Mouse (Mus musculus) thymus, adult 2 months (tissue): Measurements from ENCODE around the gene Pi4ka. TPM values are rescaled to one million over a fixed set of nuclear protein-coding genes. Genes with fewer than 3 reads are reported as not detected.

Experiments
- DNase-seq: peaks from one replicate; pipeline ENCODE4 v3.0.0; 2021
- H3K27ac ChIP-seq: fragments of 200-500 bp; 2 replicates; pipeline ENCODE4 v1.5.1; 2012; ENCODE audit warnings: low read length, control low read depth; ENCODE audit not compliant: control insufficient read depth, insufficient read depth
- H3K27me3 ChIP-seq: fragments of 200-500 bp; 2 replicates; pipeline ENCODE4 v1.6.1; 2012; ENCODE audit warnings: mild to moderate bottlenecking, low read length, moderate library complexity, mixed read lengths; ENCODE audit not compliant: control insufficient read depth, insufficient read depth
- H3K36me3 ChIP-seq: fragments of 200-500 bp; 2 replicates; pipeline ENCODE4 v1.6.1; 2012; ENCODE audit warnings: mild to moderate bottlenecking, low read length, moderate library complexity; ENCODE audit not compliant: control insufficient read depth, insufficient read depth
- H3K4me1 ChIP-seq: fragments of 200-500 bp; replicated peaks from 2 replicates; pipeline ENCODE4 v1.6.1; 2012; ENCODE audit warnings: low read length; ENCODE audit not compliant: control insufficient read depth, insufficient read depth
- H3K4me3 ChIP-seq: fragments of 200-500 bp; 2 replicates; pipeline ENCODE4 v1.5.1; 2012; ENCODE audit warnings: mild to moderate bottlenecking, low read length, control low read depth, moderate library complexity; ENCODE audit not compliant: control insufficient read depth, insufficient read depth
- CTCF ChIP-seq: fragments of 200-500 bp; IDR thresholded peaks from 2 replicates; pipeline ENCODE4 v1.5.1; 2012; ENCODE audit warnings: mild to moderate bottlenecking, control low read depth, low read length, moderate library complexity, borderline replicate concordance; ENCODE audit not compliant: control insufficient read depth, poor library complexity, insufficient read depth; ENCODE audit errors: extremely low read depth
- POLR2A ChIP-seq: fragments of 200-500 bp; IDR thresholded peaks from 2 replicates; pipeline ENCODE4 v1.6.1; 2012; ENCODE audit warnings: mild to moderate bottlenecking, low read length, control low read depth, moderate library complexity; ENCODE audit not compliant: control insufficient read depth, poor library complexity, insufficient read depth; ENCODE audit errors: extremely low read depth
- WGBS: fragments of 180-500 bp; shearing (Covaris S2); methylation state at CpG from one replicate; pipeline ENCODE4 v1.1.7; 2018; 5-methylcytosine and 5-hydroxymethylcytosine counted together
- polyA plus RNA-seq: library from polyadenylated mRNA; depleted of rRNA; stranded (reverse); fragments of >200 nt; gene quantifications from 2 replicates; pipeline ENCODE4 v1.2.3, GENCODE M21; 2012

Gene Pi4ka
- polyA plus RNA-seq, 1 experiment = 78.4 TPM

DNA sequence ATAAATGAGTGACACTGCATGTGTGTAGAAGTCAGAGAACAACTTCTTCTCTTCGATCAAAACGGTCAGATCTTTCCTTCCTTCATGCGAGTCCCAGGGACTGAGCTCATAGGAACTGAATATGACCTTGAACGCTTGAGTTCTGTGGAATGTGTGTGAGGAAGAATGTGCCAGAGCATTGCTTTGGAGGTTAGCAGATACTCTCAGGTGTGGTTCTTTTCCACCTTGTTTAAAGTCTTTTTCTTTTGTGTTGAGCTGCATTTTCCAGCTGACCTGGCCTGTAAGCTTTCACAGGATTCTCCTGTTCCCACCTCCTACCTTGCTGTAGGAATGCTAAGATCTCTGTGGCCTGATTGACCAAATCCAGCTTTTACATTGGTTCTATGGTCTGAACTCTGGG, 23.8 kb downstream of the Pi4ka start:
- Histone ChIP-seq H3K36me3 (peaks cover 16% of the 10 kb centered on the region), H3K27me3 (no peaks in the 10 kb centered on the region), H3K4me3 (no peak overlapping the region), H3K27ac (no peak overlapping the region), H3K4me1 (no peaks in the 10 kb centered on the region)
- 97% methylated on average over 4 of the region's 4 CpGs for WGBS
- no peak for TF ChIP-seq POLR2A
- TF ChIP-seq CTCF = no peak
- DNase-seq = no peak

- no peak for DNase-seq
- TF ChIP-seq POLR2A (no peak), CTCF (no peak)
- no peak overlapping the region for H3K27ac ChIP-seq
- H3K36me3 ChIP-seq = peaks cover 35% of the 10 kb centered on the region
- no peaks in the 10 kb centered on the region for H3K4me1 ChIP-seq
- no peaks in the 10 kb centered on the region for H3K27me3 ChIP-seq
- no peak overlapping the region for H3K4me3 ChIP-seq
- 98% methylated on average over 4 of the region's 4 CpGs for WGBS
Measured at GRCm38 (mm10) chr16:17358787-17359186, 47.3 kb downstream of the Pi4ka start.

DNA sequence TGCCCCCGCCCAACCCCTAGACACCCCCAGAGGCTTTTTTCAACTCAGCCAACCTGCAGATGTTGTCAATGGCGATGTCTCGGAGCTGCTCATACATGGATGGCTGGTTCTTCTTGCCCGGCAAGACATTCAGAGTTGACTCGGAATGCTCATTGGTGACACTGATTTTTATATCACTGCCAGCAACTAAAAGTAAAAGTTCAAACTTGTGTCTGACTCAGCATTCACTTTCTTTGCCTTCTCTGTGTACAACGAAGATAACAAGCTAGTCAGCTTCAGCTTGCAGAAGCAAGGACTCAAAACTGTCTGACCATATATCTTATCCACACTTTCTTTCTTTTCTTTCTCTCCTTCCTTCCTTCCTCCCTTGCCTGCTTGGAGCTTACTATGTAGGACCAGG, 50.1 kb downstream of the Pi4ka start:
- no peak for DNase-seq
- TF ChIP-seq CTCF (no peak), POLR2A (no peak)
- WGBS = 95% methylated on average over 6 of the region's 6 CpGs
- Histone ChIP-seq H3K27ac (no peak overlapping the region), H3K36me3 (peaks cover 46% of the 10 kb centered on the region), H3K4me3 (no peak overlapping the region), H3K27me3 (no peaks in the 10 kb centered on the region), H3K4me1 (no peaks in the 10 kb centered on the region)

GRCm38 (mm10) chr16:17346766-17347165, 59.3 kb downstream of the Pi4ka start:
- Histone ChIP-seq H3K36me3 (peaks cover 27% of the 10 kb centered on the region), H3K27ac (no peak overlapping the region), H3K4me3 (no peak overlapping the region), H3K27me3 (no peaks in the 10 kb centered on the region), H3K4me1 (no peaks in the 10 kb centered on the region)
- WGBS = 96% methylated on average over 1 of the region's 1 CpGs
- no peak for DNase-seq
- TF ChIP-seq CTCF (no peak), POLR2A (no peak)

DNA sequence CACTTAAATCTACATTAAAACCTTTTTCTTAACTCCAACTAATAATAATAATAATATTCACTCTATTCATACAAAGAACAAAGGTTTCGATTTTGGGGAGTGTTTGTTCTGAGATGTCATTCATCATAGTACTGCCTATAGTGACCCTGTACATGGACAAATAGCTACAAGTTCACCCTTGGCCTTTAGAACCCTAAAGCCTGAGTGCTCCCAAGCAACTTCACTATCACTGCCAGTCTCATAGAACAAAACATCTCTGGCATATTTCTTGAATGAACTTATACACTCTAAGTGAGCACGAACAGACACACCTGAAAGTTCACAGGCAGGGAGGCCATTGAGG, 60.3 kb downstream of the Pi4ka start:
- Histone ChIP-seq H3K4me1 (no peaks in the 10 kb centered on the region), H3K27me3 (no peaks in the 10 kb centered on the region), H3K27ac (no peak overlapping the region), H3K4me3 (no peak overlapping the region), H3K36me3 (peaks cover 19% of the 10 kb centered on the region)
- WGBS = 97% methylated on average over 2 of the region's 2 CpGs
- TF ChIP-seq POLR2A (no peak), CTCF (no peak)
- DNase-seq = no peak

- Histone ChIP-seq H3K27me3 (no peaks in the 10 kb centered on the region), H3K4me3 (no peak overlapping the region), H3K4me1 (no peaks in the 10 kb centered on the region), H3K27ac (no peak overlapping the region), H3K36me3 (peaks cover 18% of the 10 kb centered on the region)
- no peak for DNase-seq
- TF ChIP-seq CTCF = no peak
- no peak for TF ChIP-seq POLR2A
- WGBS = 93% methylated on average over 8 of the region's 8 CpGs
Measured at GRCm38 (mm10) chr16:17345141-17345812, 60.8 kb downstream of the Pi4ka start.

DNA sequence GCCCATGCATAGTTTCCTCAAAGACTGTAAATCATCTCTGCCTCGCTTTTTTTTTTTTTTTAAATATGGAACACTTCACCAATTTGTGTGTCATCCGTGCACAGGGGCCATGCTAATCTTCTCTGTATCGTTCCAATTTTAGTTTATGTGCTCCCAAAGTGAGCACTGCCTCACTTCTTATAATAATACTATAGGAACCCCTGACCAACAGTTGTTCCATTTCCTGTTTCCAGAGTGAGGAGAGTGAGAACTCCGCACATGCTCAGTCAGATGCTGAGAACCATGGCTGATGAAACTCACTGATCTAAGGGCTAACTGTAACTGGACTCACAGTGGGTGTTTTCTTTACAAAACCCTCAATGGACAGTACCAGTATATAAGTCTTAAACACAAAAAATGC, 64.3 kb downstream of the Pi4ka start:
- no peaks in the 10 kb centered on the region for H3K36me3 ChIP-seq

More for the DNA sequence above, 64.3 kb downstream of the Pi4ka start:
- WGBS = 94% methylated on average over 4 of the region's 4 CpGs
- DNase-seq = no peak
- H3K27ac ChIP-seq = no peak overlapping the region
- no peaks in the 10 kb centered on the region for H3K4me1 ChIP-seq
- no peaks in the 10 kb centered on the region for H3K27me3 ChIP-seq
- TF ChIP-seq CTCF (no peak), POLR2A (no peak)
- no peak overlapping the region for H3K4me3 ChIP-seq
